Mouse (Mus musculus): ENCODE data around the gene Mlst8. TPM values are rescaled to one million over a fixed set of nuclear protein-coding genes. Genes with fewer than 3 reads are reported as not detected.

Gene Mlst8
- polyA plus RNA-seq, 1 experiment, result 20.4 TPM

GRCm38 (mm10) chr17:24477985-24478600, 785 bp downstream of the Mlst8 start:
- Histone ChIP-seq H3K27me3 (ENCODE audit: control insufficient read depth, insufficient read depth, low read length, poor library complexity, severe bottlenecking) (no peaks in the 10 kb centered on the region), H3K27ac (ENCODE audit: insufficient read depth, low read length) (no peak overlapping the region), H3K9me3 (replicated peaks; ENCODE audit: control insufficient read depth, insufficient read depth, low read length, poor library complexity, severe bottlenecking) (no peaks in the 10 kb centered on the region), H3K9ac (ENCODE audit: low read depth, poor library complexity, severe bottlenecking) (peak overlapping the region; percentile 20), H3K36me3 (ENCODE audit: control insufficient read depth, insufficient read depth, low read length, poor library complexity, severe bottlenecking) (peaks cover 5% of the 10 kb centered on the region; the same call in 1 of the 2 replicates), H3K4me1 (ENCODE audit: control insufficient read depth, insufficient read depth, low read length) (peaks cover 1% of the 10 kb centered on the region), H3K4me3 (ENCODE audit: low read depth, low read length) (peak overlapping the region; percentile 46)
- no peak for TF ChIP-seq POLR2A (IDR thresholded peaks at IDR 0.05; ENCODE audit: insufficient read depth, low read length)
- no peak for TF ChIP-seq CTCF (IDR thresholded peaks at IDR 0.05; ENCODE audit: low read depth, low read length)
- no peak for TF ChIP-seq EP300 (IDR thresholded peaks at IDR 0.05; ENCODE audit: insufficient read depth, low read depth, low read length)

GRCm38 (mm10) chr17:24477053-24477984, 1.6 kb downstream of the Mlst8 start:
- peaks cover 3% of the 10 kb centered on the region for H3K4me1 ChIP-seq (ENCODE audit: control insufficient read depth, insufficient read depth, low read length)
- no peak overlapping the region for H3K9ac ChIP-seq (ENCODE audit: low read depth, poor library complexity, severe bottlenecking)
- H3K9me3 ChIP-seq (replicated peaks; ENCODE audit: control insufficient read depth, insufficient read depth, low read length, poor library complexity, severe bottlenecking), result no peaks in the 10 kb centered on the region
- H3K27me3 ChIP-seq (ENCODE audit: control insufficient read depth, insufficient read depth, low read length, poor library complexity, severe bottlenecking), result no peaks in the 10 kb centered on the region
- H3K36me3 ChIP-seq (ENCODE audit: control insufficient read depth, insufficient read depth, low read length, poor library complexity, severe bottlenecking), result peaks cover 5% of the 10 kb centered on the region; the same call in 1 of the 2 replicates
- H3K27ac ChIP-seq (ENCODE audit: insufficient read depth, low read length), result no peak overlapping the region
- TF ChIP-seq EP300 (IDR thresholded peaks at IDR 0.05; ENCODE audit: insufficient read depth, low read depth, low read length) (no peak), POLR2A (IDR thresholded peaks at IDR 0.05; ENCODE audit: insufficient read depth, low read length) (no peak), CTCF (IDR thresholded peaks at IDR 0.05; ENCODE audit: low read depth, low read length) (no peak)
- no peak overlapping the region for H3K4me3 ChIP-seq (ENCODE audit: low read depth, low read length)

DNA sequence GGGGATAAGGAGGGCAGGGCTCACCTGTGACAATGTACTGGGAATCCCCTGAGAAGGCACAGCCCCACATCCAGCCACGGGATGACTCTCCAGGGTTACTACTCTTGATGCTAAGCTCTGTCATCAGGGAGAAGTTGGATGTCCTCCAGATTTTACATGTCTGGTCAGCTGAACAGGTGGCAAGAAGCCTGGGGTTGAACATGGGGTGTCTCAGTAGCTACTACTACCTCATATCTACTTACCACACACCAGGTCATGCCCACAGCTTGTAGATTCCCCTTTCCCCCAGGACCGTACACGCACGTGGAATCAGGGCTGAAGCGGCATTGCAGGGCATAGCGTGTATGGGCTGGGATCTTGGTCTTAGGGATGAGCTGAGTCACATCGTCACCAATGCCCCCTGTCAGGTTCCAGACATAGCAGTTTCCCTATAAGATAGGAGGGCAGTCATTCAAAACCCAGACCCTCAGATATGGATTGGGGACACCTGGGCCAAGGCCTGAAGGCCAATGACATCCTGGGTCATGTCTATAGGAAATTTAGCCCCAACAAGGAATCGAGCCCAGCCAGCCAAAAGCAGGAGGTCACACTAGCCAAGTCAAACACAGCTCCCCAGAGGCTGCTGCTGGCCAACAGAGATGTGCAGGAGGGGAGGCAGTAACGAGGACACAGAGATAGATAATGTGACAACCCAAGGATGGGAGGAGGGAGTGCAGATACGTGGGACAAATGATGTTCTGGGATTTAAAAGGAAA, 2.7 kb downstream of the Mlst8 start:
- no peak overlapping the region for H3K4me3 ChIP-seq (ENCODE audit: low read depth, low read length)
- no peak overlapping the region for H3K9ac ChIP-seq (ENCODE audit: low read depth, poor library complexity, severe bottlenecking)
- no peak overlapping the region for H3K27ac ChIP-seq (ENCODE audit: insufficient read depth, low read length)
- H3K36me3 ChIP-seq (ENCODE audit: control insufficient read depth, insufficient read depth, low read length, poor library complexity, severe bottlenecking), result peaks cover 5% of the 10 kb centered on the region; the same call in 1 of the 2 replicates
- peaks cover 3% of the 10 kb centered on the region for H3K4me1 ChIP-seq (ENCODE audit: control insufficient read depth, insufficient read depth, low read length)
- H3K9me3 ChIP-seq (replicated peaks; ENCODE audit: control insufficient read depth, insufficient read depth, low read length, poor library complexity, severe bottlenecking), result no peaks in the 10 kb centered on the region
- TF ChIP-seq POLR2A (IDR thresholded peaks at IDR 0.05; ENCODE audit: insufficient read depth, low read length), result no peak
- TF ChIP-seq EP300 (IDR thresholded peaks at IDR 0.05; ENCODE audit: insufficient read depth, low read depth, low read length), result no peak
- TF ChIP-seq CTCF (IDR thresholded peaks at IDR 0.05; ENCODE audit: low read depth, low read length), result no peak
- H3K27me3 ChIP-seq (ENCODE audit: control insufficient read depth, insufficient read depth, low read length, poor library complexity, severe bottlenecking), result no peaks in the 10 kb centered on the region

DNA sequence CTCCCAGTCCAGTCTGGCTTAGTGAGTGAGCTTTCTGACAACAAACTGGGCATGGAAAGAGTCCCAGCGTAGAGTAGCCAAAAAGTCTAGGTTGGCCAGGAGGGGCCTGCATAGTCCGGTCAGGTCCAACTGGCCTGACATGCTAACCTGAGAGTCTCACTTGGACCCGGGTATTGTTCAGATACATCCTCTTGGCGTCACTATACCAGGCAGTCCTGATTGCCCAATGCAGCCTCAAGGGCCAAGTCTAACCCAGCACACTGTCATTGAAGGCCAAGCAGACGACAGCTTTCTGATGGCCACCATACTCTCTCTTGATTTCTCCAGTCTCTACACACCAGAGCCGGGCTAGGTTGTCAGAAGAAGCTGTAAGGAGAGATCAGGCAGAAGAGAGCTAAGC, 3.3 kb downstream of the Mlst8 start:
- Histone ChIP-seq H3K27ac (ENCODE audit: insufficient read depth, low read length) (no peak overlapping the region), H3K27me3 (ENCODE audit: control insufficient read depth, insufficient read depth, low read length, poor library complexity, severe bottlenecking) (no peaks in the 10 kb centered on the region), H3K9me3 (replicated peaks; ENCODE audit: control insufficient read depth, insufficient read depth, low read length, poor library complexity, severe bottlenecking) (no peaks in the 10 kb centered on the region), H3K4me3 (ENCODE audit: low read depth, low read length) (no peak overlapping the region), H3K9ac (ENCODE audit: low read depth, poor library complexity, severe bottlenecking) (no peak overlapping the region), H3K36me3 (ENCODE audit: control insufficient read depth, insufficient read depth, low read length, poor library complexity, severe bottlenecking) (peaks cover 5% of the 10 kb centered on the region; the same call in 1 of the 2 replicates), H3K4me1 (ENCODE audit: control insufficient read depth, insufficient read depth, low read length) (peaks cover 3% of the 10 kb centered on the region)
- no peak for TF ChIP-seq CTCF (IDR thresholded peaks at IDR 0.05; ENCODE audit: low read depth, low read length)
- no peak for TF ChIP-seq POLR2A (IDR thresholded peaks at IDR 0.05; ENCODE audit: insufficient read depth, low read length)
- TF ChIP-seq EP300 (IDR thresholded peaks at IDR 0.05; ENCODE audit: insufficient read depth, low read depth, low read length), result no peak

- no peaks in the 10 kb centered on the region for H3K9me3 ChIP-seq (replicated peaks; ENCODE audit: control insufficient read depth, insufficient read depth, low read length, poor library complexity, severe bottlenecking)
- H3K27ac ChIP-seq (ENCODE audit: insufficient read depth, low read length), result no peak overlapping the region
- TF ChIP-seq EP300 (IDR thresholded peaks at IDR 0.05; ENCODE audit: insufficient read depth, low read depth, low read length) (no peak), POLR2A (IDR thresholded peaks at IDR 0.05; ENCODE audit: insufficient read depth, low read length) (no peak), CTCF (IDR thresholded peaks at IDR 0.05; ENCODE audit: low read depth, low read length) (no peak)
- H3K27me3 ChIP-seq (ENCODE audit: control insufficient read depth, insufficient read depth, low read length, poor library complexity, severe bottlenecking), result no peaks in the 10 kb centered on the region
- H3K36me3 ChIP-seq (ENCODE audit: control insufficient read depth, insufficient read depth, low read length, poor library complexity, severe bottlenecking), result peaks cover 5% of the 10 kb centered on the region; the same call in 1 of the 2 replicates
- no peak overlapping the region for H3K9ac ChIP-seq (ENCODE audit: low read depth, poor library complexity, severe bottlenecking)
- H3K4me1 ChIP-seq (ENCODE audit: control insufficient read depth, insufficient read depth, low read length), result peaks cover 1% of the 10 kb centered on the region
- no peak overlapping the region for H3K4me3 ChIP-seq (ENCODE audit: low read depth, low read length)
Observed at GRCm38 (mm10) chr17:24474557-24474956, 4.3 kb downstream of the Mlst8 start.
